Comparison of ENCODE assay signal across 9 mouse cellular contexts in the genomic region with DNA sequence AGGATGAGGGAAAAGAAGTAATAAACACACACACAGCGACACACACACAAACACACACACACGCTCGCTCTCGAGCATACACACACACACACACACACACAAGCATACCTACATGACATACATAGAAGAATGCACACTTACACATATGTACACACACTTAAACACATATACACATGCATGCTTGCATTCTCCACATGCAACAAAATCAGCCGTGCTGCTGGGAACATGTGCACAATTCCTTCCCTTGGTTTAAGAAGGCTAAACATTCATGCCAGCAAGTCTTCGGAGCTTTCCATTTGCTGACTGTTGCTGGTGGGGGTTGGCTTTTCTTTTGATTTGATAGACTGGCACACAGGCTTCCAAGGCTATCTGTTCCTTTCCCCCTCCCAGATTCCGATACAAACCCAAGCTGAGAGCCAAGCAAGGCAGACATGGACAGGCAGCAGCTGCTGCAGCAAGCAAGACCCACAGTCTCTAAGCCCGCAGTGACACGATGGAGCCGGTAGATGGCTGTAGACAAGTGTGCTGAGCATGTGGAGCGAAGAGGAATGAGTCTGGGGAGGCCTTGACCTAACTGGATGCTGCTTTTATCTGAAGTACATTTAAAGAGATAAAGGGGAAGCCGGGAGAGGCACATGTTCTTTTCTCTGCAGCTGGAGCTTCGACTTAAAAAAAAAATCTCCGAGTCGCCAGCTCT.
DNase-seq lines count a peak whose midpoint lies in the region; ATAC-seq and TF ChIP-seq lines count a peak whose summit lies in the region.
"Had no signal": no experiment of that assay in that cellular context is flagged by ENCODE, and none has a peak within 500 bp of the region (broad histone marks: within the 10 kb centered on the region; RNA-seq: fewer than 3 reads in every experiment).

No protein-coding gene starts in this region.

- peak; percentile 92 for TF ChIP-seq CTCF in hindbrain, postnatal 0 days (IDR thresholded peaks at IDR 0.05; ENCODE audit: low read depth)

- peak overlapping the region; percentile 29 for H3K4me2 ChIP-seq in hindbrain, postnatal 0 days (ENCODE audit: low read depth, low read length)
- H3K4me2 ChIP-seq: embryonic facial prominence, embryonic 13.5 days had no signal

- no peak overlapping the region for H3K9ac ChIP-seq in hindbrain, postnatal 0 days (replicated peaks; ENCODE audit: low read length)
- H3K9ac ChIP-seq: embryonic facial prominence, embryonic 13.5 days had no signal

- peak; percentile 91 for ATAC-seq in hindbrain, postnatal 0 days
- no peak for ATAC-seq in activated CD4-positive, CD25-positive, alpha-beta regulatory T cell, adult 4 months

- no peaks in the 10 kb centered on the region for H3K4me1 ChIP-seq in hindbrain, postnatal 0 days (ENCODE audit: insufficient read depth, low read length)
- H3K4me1 ChIP-seq: embryonic facial prominence, embryonic 13.5 days had no signal

- peak; percentile 78 for DNase-seq in ZHBTc4 (ENCODE audit: low read depth, low spot score)
- DNase-seq in cerebellum, postnatal 36 days = peak; percentile 50 to 58
- peak; percentile 48 for DNase-seq in gastrocnemius, postnatal 10 days
- peak; percentile 90 for DNase-seq in hindbrain, postnatal 0 days (ENCODE audit: low spot score)
- peak; percentile 63 to 73 for DNase-seq in left cerebral cortex, adult 18-20 months (ENCODE audit: low spot score in 2 of 2)
- peak; percentile 80 for DNase-seq in mesoderm, embryonic 11.5 days (ENCODE audit: low read depth, low spot score)
- peak; percentile 47 to 56 for DNase-seq in right cerebral cortex, postnatal 36 days (ENCODE audit: low spot score in 2 of 2)

- no peaks in the 10 kb centered on the region for H3K36me3 ChIP-seq in hindbrain, postnatal 0 days (ENCODE audit: insufficient read depth, low read length)
- H3K36me3 ChIP-seq: embryonic facial prominence, embryonic 13.5 days had no signal

- 34% methylated on average over 15 of the region's 15 CpGs for WGBS in hindbrain, postnatal 0 days

- no peaks in the 10 kb centered on the region for H3K9me3 ChIP-seq in hindbrain, postnatal 0 days (ENCODE audit: low read length)
- H3K9me3 ChIP-seq: embryonic facial prominence, embryonic 13.5 days had no signal

- peak overlapping the region; percentile 60; the same call in 1 of the 2 replicates for H3K27ac ChIP-seq in hindbrain, postnatal 0 days
- H3K27ac ChIP-seq: embryonic facial prominence, embryonic 13.5 days had no signal

- no peak overlapping the region for H3K4me3 ChIP-seq in hindbrain, postnatal 0 days (ENCODE audit: low read length)
- H3K4me3 ChIP-seq: embryonic facial prominence, embryonic 13.5 days had no signal

- no peaks in the 10 kb centered on the region for H3K27me3 ChIP-seq in hindbrain, postnatal 0 days (ENCODE audit: insufficient read depth, low read length)
- H3K27me3 ChIP-seq: embryonic facial prominence, embryonic 13.5 days had no signal
